Mouse (Mus musculus) cortical plate, adult 2 months (tissue): ENCODE results near the gene Idh1.

Source experiments
- CTCF ChIP-seq: fragments of 200-500 bp; IDR thresholded peaks from 2 replicates; pipeline ENCODE4 v1.5.1; 2011; ENCODE audit warnings: mild to moderate bottlenecking, control low read depth, low read length; ENCODE audit not compliant: insufficient read depth; ENCODE audit errors: extremely low read depth
- POLR2A ChIP-seq: fragments of 200-500 bp; IDR thresholded peaks from 2 replicates; pipeline ENCODE4 v1.6.1; 2011; ENCODE audit warnings: mild to moderate bottlenecking, low read length, control low read depth; ENCODE audit not compliant: insufficient read depth; ENCODE audit errors: extremely low read depth

GRCm38 (mm10) chr1:65112807-65113196 is 73.5 kb downstream of the Idh1 start:
- no peak for TF ChIP-seq POLR2A
- TF ChIP-seq CTCF = no peak
